Mouse (Mus musculus): ENCODE data around the gene Rpe. TPM values are rescaled to one million over a fixed set of nuclear protein-coding genes. Genes with fewer than 3 reads are reported as not detected.

The Rpe gene
- polyA plus RNA-seq (2014; fragmentation: Illumina TruSeq; extraction: RNeasy Lipid Tissue Mini Kit (QIAGEN cat#74804); ENCODE audit: low read depth, low replicate concordance) = 11.9 TPM

GRCm38 (mm10) chr1:66700693-66701575 lies at the start of gene Rpe:
Gene Rpe (plus strand): TSS chr1:66700831.

Other genes with a start within 250 kb of the Rpe start
- 0.16 TPM for gene Unc80, start 232.5 kb upstream of the Rpe start, polyA plus RNA-seq (2014; fragmentation: Illumina TruSeq; extraction: RNeasy Lipid Tissue Mini Kit (QIAGEN cat#74804); ENCODE audit: low read depth, low replicate concordance)
- gene Kansl1l, start 116.7 kb downstream of the Rpe start, polyA plus RNA-seq (2014; fragmentation: Illumina TruSeq; extraction: RNeasy Lipid Tissue Mini Kit (QIAGEN cat#74804); ENCODE audit: low read depth, low replicate concordance) = 19.5 TPM
- 1,255 TPM for gene Acadl, start 162.4 kb downstream of the Rpe start, polyA plus RNA-seq (2014; fragmentation: Illumina TruSeq; extraction: RNeasy Lipid Tissue Mini Kit (QIAGEN cat#74804); ENCODE audit: low read depth, low replicate concordance)
- 147 TPM for gene Myl1, start 244.6 kb downstream of the Rpe start, polyA plus RNA-seq (2014; fragmentation: Illumina TruSeq; extraction: RNeasy Lipid Tissue Mini Kit (QIAGEN cat#74804); ENCODE audit: low read depth, low replicate concordance)